Mouse (Mus musculus): ENCODE measurements around the gene Car15. TPM values are rescaled to one million over a fixed set of nuclear protein-coding genes. Genes with fewer than 3 reads are reported as not detected.

Gene Car15
- polyA plus RNA-seq, 1 experiment: 13.0 TPM

DNA sequence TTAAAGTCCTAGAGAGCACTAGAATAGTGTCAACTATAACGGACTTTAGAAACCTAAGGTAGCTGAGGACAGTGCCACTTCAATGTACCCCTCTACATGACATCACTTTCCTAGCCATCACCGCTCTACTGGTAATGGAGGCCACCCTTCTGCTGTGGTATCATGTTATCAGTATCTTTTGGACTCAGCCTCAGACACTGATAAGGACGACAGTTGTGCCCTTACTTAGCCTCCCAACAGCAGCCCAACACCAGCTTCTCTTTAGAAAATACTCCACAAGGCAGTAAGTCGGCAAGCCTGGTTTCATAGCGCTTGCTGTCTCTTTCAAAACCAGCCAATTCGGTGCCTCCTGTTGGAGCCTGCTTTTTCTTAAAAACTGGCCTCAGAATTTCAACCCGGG, 3.6 kb downstream of the Car15 start:
- H3K4me3 ChIP-seq (ENCODE audit: low read depth, low read length): no peak overlapping the region
- H3K36me3 ChIP-seq (ENCODE audit: control insufficient read depth, insufficient read depth, low read length): no peaks in the 10 kb centered on the region
- TF ChIP-seq POLR2A (IDR thresholded peaks at IDR 0.05; ENCODE audit: low read depth, low read length): no peak
- TF ChIP-seq CTCF (IDR thresholded peaks at IDR 0.05; ENCODE audit: extremely low read depth, insufficient read length, insufficient replicate concordance, low read depth, low read length): no peak
- peaks cover 36% of the 10 kb centered on the region for H3K27me3 ChIP-seq (ENCODE audit: control insufficient read depth, insufficient read depth, low read length)
- H3K4me1 ChIP-seq (ENCODE audit: control insufficient read depth, insufficient read depth, insufficient read length, low read length): peaks cover 2% of the 10 kb centered on the region; the same call in 1 of the 2 replicates
- WGBS: 48% methylated on average over 7 of the region's 7 CpGs
- no peak overlapping the region for H3K27ac ChIP-seq (ENCODE audit: insufficient read depth, low read depth, low read length)

DNA sequence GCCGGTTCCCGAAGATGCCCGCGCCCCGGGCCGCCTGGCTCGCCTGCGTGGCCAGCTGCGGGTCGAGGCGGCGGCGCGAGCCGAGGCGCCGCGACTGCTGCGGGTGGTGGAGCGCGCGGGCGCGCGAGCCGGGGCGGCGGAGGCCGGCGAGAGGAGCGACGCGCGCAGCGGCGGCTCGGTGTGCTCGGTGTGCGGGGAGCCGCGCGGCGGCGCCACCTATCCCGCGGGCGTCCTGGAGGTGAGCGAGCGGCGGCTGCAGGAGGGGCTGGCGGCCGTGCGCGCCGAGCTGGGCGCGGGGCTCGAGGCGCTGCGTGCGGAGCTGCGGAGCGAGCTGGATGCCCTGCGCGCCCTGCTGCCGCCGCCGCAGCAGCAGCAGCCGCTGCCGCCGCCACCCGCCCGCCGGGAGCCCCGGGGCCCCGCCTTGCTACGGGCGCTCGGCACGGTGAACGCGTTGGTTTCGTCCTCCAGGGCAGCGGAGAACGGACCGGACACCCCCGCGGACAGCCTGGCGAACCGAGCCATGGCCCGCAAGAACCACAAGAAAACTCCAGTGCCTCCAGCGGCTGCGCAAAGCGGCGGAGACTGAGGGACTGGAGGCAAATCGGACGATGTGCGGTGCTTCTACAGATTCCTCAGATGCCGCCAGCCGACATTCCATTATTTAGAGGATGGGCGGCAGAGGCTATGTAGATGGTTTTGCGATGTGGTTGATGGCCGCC, 4.3 kb downstream of the Car15 start:
- under 1% methylated on average over 93 of the region's 103 CpGs for WGBS
- H3K4me3 ChIP-seq (ENCODE audit: low read depth, low read length): peak overlapping the region; percentile 41
- no peak for TF ChIP-seq POLR2A (IDR thresholded peaks at IDR 0.05; ENCODE audit: low read depth, low read length)
- H3K4me1 ChIP-seq (ENCODE audit: control insufficient read depth, insufficient read depth, insufficient read length, low read length): peaks cover 2% of the 10 kb centered on the region; the same call in 1 of the 2 replicates
- no peak overlapping the region for H3K27ac ChIP-seq (ENCODE audit: insufficient read depth, low read depth, low read length)
- H3K36me3 ChIP-seq (ENCODE audit: control insufficient read depth, insufficient read depth, low read length): no peaks in the 10 kb centered on the region
- H3K27me3 ChIP-seq (ENCODE audit: control insufficient read depth, insufficient read depth, low read length): peaks cover 36% of the 10 kb centered on the region

DNA sequence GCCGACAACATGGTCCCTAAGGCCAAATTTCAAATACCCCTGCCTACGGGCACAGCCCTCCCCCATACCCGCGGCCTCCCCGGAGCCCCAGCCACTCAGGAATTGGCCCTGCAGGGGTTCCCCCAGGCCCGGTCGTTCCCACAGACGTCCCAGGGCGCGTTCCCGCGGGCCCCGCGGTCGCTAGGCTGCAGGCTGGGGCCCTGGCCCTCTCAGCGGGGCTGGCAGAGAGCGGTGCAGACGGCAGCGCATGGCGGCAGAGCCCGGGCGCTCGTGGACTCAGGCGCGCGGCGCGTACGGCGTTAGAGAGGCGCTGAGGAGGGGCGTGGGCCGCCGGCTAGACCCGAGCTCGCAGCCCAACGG, 4.9 kb downstream of the Car15 start:
- H3K4me3 ChIP-seq (ENCODE audit: low read depth, low read length): peak overlapping the region; percentile 41
- H3K36me3 ChIP-seq (ENCODE audit: control insufficient read depth, insufficient read depth, low read length): no peaks in the 10 kb centered on the region
- no peak for TF ChIP-seq CTCF (IDR thresholded peaks at IDR 0.05; ENCODE audit: extremely low read depth, insufficient read length, insufficient replicate concordance, low read depth, low read length)
- no peak for TF ChIP-seq POLR2A (IDR thresholded peaks at IDR 0.05; ENCODE audit: low read depth, low read length)
- peaks cover 2% of the 10 kb centered on the region; the same call in 1 of the 2 replicates for H3K4me1 ChIP-seq (ENCODE audit: control insufficient read depth, insufficient read depth, insufficient read length, low read length)
- H3K27me3 ChIP-seq (ENCODE audit: control insufficient read depth, insufficient read depth, low read length): peaks cover 36% of the 10 kb centered on the region
- under 1% methylated on average over 37 of the region's 37 CpGs for WGBS
- no peak overlapping the region for H3K27ac ChIP-seq (ENCODE audit: insufficient read depth, low read depth, low read length)

DNA sequence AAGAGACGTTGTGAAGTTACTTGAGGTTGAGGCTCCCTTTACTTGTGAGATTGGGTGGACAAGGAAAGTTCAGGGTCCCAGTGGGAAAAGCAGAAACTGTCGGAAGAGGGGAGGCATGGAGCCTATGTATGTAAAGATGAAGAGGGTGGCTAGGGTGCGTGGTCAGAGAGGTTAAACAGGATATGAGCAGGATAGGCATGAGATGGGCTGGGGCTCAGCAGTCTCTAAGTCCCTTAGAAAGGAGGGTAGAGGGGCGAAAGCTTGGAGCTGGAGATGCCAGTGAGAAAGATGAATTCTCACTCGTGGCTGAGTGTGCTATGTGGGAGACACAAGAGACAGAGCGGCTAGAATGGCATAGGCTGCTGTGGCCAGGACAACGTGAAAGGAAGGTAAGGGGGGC, 5.3 kb downstream of the Car15 start, which contains the start of gene B830017H08Rik:
TSS of gene B830017H08Rik (plus strand) at position 301 of the 400 bp plus-strand sequence.
- Histone ChIP-seq H3K4me1 (ENCODE audit: control insufficient read depth, insufficient read depth, insufficient read length, low read length) (peaks cover 2% of the 10 kb centered on the region; the same call in 1 of the 2 replicates), H3K27me3 (ENCODE audit: control insufficient read depth, insufficient read depth, low read length) (peaks cover 36% of the 10 kb centered on the region), H3K27ac (ENCODE audit: insufficient read depth, low read depth, low read length) (no peak within 1 kb of the TSS), H3K36me3 (ENCODE audit: control insufficient read depth, insufficient read depth, low read length) (no peaks in the 10 kb centered on the region), H3K4me3 (ENCODE audit: low read depth, low read length) (peak within 1 kb of the TSS; percentile 41)
- WGBS: 31% methylated on average over 7 of the region's 7 CpGs
- no peak for TF ChIP-seq CTCF (IDR thresholded peaks at IDR 0.05; ENCODE audit: extremely low read depth, insufficient read length, insufficient replicate concordance, low read depth, low read length)
- no peak for TF ChIP-seq POLR2A (IDR thresholded peaks at IDR 0.05; ENCODE audit: low read depth, low read length)

DNA sequence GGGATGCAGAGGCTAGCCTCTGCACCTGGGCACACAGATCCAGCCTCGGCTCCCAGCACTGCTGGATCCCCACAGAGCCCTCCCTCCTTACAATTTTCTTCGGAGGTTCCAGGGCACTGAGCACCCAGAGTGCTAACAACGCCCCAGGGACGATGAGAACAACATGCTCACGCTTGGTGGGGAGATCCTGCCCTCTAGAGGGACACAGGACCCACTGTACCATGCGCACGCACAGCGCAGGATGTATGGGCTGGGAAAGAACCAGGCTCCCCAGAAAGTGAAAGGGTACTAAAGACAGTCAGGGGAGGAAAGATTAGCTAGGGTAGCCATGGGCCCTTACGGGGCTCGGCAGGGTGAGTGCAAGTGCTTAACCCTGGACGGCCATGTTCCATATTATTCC, 6.4 kb downstream of the Car15 start:
- WGBS: 12% methylated on average over 11 of the region's 11 CpGs
- TF ChIP-seq POLR2A (IDR thresholded peaks at IDR 0.05; ENCODE audit: low read depth, low read length) (no peak), CTCF (IDR thresholded peaks at IDR 0.05; ENCODE audit: extremely low read depth, insufficient read length, insufficient replicate concordance, low read depth, low read length) (no peak)
- Histone ChIP-seq H3K27me3 (ENCODE audit: control insufficient read depth, insufficient read depth, low read length) (peaks cover 35% of the 10 kb centered on the region), H3K4me1 (ENCODE audit: control insufficient read depth, insufficient read depth, insufficient read length, low read length) (peaks cover 2% of the 10 kb centered on the region; the same call in 1 of the 2 replicates), H3K27ac (ENCODE audit: insufficient read depth, low read depth, low read length) (no peak overlapping the region), H3K4me3 (ENCODE audit: low read depth, low read length) (no peak overlapping the region), H3K36me3 (ENCODE audit: control insufficient read depth, insufficient read depth, low read length) (no peaks in the 10 kb centered on the region)

DNA sequence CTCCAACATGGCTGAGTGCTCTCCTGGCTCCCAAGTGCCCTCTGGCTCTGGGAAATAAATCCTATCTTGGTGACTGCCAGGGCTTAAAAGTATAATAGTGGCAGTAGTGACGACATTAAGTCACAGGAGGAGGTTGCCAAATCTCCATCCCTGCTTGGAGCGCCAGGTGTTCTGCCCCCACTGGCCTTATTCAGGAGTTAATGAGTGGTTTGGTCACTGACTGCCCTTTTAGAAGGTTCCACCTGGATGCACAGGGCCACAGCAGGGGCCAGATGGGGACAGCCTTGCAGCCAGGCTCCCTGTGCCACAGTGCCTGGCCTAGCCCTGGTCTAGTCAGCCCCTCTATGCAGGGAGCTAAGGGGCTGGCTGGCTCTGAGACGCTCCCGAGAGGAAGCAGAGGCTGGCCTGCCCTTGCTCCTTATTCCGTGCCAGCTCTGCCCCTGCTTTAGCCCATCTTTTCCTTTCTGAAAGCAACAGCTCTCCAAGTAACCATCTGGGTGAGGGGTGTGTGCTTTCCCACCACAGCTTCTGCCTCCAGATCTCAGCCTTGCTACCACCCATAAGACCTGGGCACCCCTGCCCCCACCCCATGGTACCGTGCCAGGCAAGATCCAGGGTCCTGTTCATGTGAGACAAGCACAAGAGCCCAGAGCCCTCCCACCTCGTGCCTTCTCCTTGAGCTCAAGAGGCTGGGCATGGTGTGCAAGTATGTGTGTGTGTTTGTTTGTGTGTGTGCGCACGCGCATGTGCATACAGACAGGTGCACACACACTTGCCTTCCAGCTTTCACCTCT, 7.6 kb downstream of the Car15 start:
- 75% methylated on average over 10 of the region's 10 CpGs for whole genome bisulfite sequencing
- TF ChIP-seq POLR2A (IDR thresholded peaks at IDR 0.05; ENCODE audit: low read depth, low read length) (no peak), CTCF (IDR thresholded peaks at IDR 0.05; ENCODE audit: extremely low read depth, insufficient read length, insufficient replicate concordance, low read depth, low read length) (no peak)

DNA sequence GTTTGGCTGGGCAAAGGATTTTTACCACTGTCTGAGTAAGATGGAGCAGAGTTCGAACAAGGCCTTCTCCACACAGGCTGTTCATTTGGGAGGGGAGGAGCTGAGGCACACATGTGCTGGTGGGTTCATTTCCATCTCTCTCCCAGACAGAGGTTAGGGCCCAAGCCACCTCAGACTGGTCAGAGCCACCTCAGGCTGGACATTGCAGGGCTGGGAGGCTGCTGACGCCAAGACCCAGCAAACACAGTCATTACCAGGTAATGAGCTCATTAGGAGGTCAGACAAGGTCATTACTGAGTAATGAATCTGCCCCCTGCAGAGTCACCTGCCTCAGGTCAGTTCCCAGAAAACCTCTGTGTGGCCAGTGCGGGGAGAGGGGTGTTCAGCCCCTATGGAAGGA, 9.3 kb downstream of the Car15 start:
- H3K36me3 ChIP-seq (ENCODE audit: control insufficient read depth, insufficient read depth, low read length): no peaks in the 10 kb centered on the region

More for the DNA sequence above, 7.6 kb downstream of the Car15 start:
- peaks cover 31% of the 10 kb centered on the region for H3K27me3 ChIP-seq (ENCODE audit: control insufficient read depth, insufficient read depth, low read length)
- H3K36me3 ChIP-seq (ENCODE audit: control insufficient read depth, insufficient read depth, low read length): no peaks in the 10 kb centered on the region
- H3K4me3 ChIP-seq (ENCODE audit: low read depth, low read length): no peak overlapping the region
- peaks cover 2% of the 10 kb centered on the region; the same call in 1 of the 2 replicates for H3K4me1 ChIP-seq (ENCODE audit: control insufficient read depth, insufficient read depth, insufficient read length, low read length)
- H3K27ac ChIP-seq (ENCODE audit: insufficient read depth, low read depth, low read length): no peak overlapping the region

More for the DNA sequence above, 9.3 kb downstream of the Car15 start:
- no peak overlapping the region for H3K4me3 ChIP-seq (ENCODE audit: low read depth, low read length)
- H3K27me3 ChIP-seq (ENCODE audit: control insufficient read depth, insufficient read depth, low read length): peaks cover 23% of the 10 kb centered on the region
- WGBS: 88% methylated on average over 3 of the region's 3 CpGs
- H3K27ac ChIP-seq (ENCODE audit: insufficient read depth, low read depth, low read length): no peak overlapping the region
- H3K4me1 ChIP-seq (ENCODE audit: control insufficient read depth, insufficient read depth, insufficient read length, low read length): peaks cover 2% of the 10 kb centered on the region; the same call in 1 of the 2 replicates
- no peak for TF ChIP-seq CTCF (IDR thresholded peaks at IDR 0.05; ENCODE audit: extremely low read depth, insufficient read length, insufficient replicate concordance, low read depth, low read length)
- no peak for TF ChIP-seq POLR2A (IDR thresholded peaks at IDR 0.05; ENCODE audit: low read depth, low read length)
